Mouse (Mus musculus) gastrocnemius, adult 8-10 months (tissue): ENCODE measurements around the gene Zfp58. TPM values are rescaled to one million over a fixed set of nuclear protein-coding genes. Genes with fewer than 3 reads are reported as not detected.
"Not testable (repeated sequence)": the region's sequence is repeated elsewhere in the genome, so short reads cannot be mapped to it uniquely, and the experiment has no call there.

Source experiments
- DNase-seq, 2 experiments: peaks; one replicate each; pipeline ENCODE4 v3.0.0; 2022; ENCODE audit warnings: low spot score in 2 of 2
- total RNA-seq, 4 experiments: library from RNA; stranded (reverse); gene quantifications; 2 replicates each; pipeline ENCODE4 v1.2.4; 2022

The Zfp58 gene
- total RNA-seq, result 1 to 10 TPM; 2.9 to 3.5 (median 3.1) TPM

- peak; percentile 58 to 64 for DNase-seq
Measured at GRCm38 (mm10) chr13:67500084-67500719, at the start of gene Zfp58. Gene Zfp58, minus strand, starts transcription at chr13:67500555.

- DNase-seq, result no peak
Measured at GRCm38 (mm10) chr13:67545941-67546340, 45.6 kb upstream of the Zfp58 start.

GRCm38 (mm10) chr13:67527049-67527730 is 26.8 kb upstream of the Zfp58 start:
- DNase-seq, result no peak

- DNase-seq, result peak; percentile 79 to 83
Measured at GRCm38 (mm10) chr13:67525753-67526410, 25.5 kb upstream of the Zfp58 start, which contains the start of the genes Gm26965 and Zfp87. Gene Gm26965, minus strand, starts transcription at chr13:67526151. Gene Zfp87, minus strand, starts transcription at chr13:67526177.

GRCm38 (mm10) chr13:67500908-67501307 is 553 bp upstream of the Zfp58 start:
- DNase-seq, result no peak

- DNase-seq, result no peak
Measured at GRCm38 (mm10) chr13:67495631-67496030, 4.7 kb downstream of the Zfp58 start.

- no peak for DNase-seq
Measured at GRCm38 (mm10) chr13:67484424-67484811, 15.9 kb downstream of the Zfp58 start.

- peak; percentile 80 to 81 for DNase-seq
Measured at GRCm38 (mm10) chr13:67483625-67484423, 16.5 kb downstream of the Zfp58 start, which contains the start of gene Zfp874b. Gene Zfp874b, minus strand, starts transcription at chr13:67484258.

GRCm38 (mm10) chr13:67481528-67481927 is 18.8 kb downstream of the Zfp58 start:
- no peak for DNase-seq

- no peak for DNase-seq
Measured at GRCm38 (mm10) chr13:67469274-67469673, 31.1 kb downstream of the Zfp58 start.

- not testable (repeated sequence) for DNase-seq
Measured at GRCm38 (mm10) chr13:67463506-67464185, 36.7 kb downstream of the Zfp58 start.

- no peak for DNase-seq
Measured at GRCm38 (mm10) chr13:67452021-67452309, 48.4 kb downstream of the Zfp58 start.

GRCm38 (mm10) chr13:67451172-67452020 is 49.0 kb downstream of the Zfp58 start, which contains the start of gene Zfp874a:
Gene Zfp874a, minus strand, starts transcription at chr13:67451624.
- peak; percentile 85 for DNase-seq

Other genes starting within 250 kb of the Zfp58 start
- 1 to 10 TPM in 3 of 4 experiments, under 1 TPM in 1; 0.83 to 1.7 (median 1.2) TPM for gene Zfp458, start 222.1 kb downstream of the Zfp58 start, total RNA-seq
- 1 to 10 TPM; 3.9 to 6.5 (median 4.9) TPM for gene Zfp457, start 194.1 kb downstream of the Zfp58 start, total RNA-seq
- 1 to 10 TPM; 1.3 to 2.0 (median 1.5) TPM for gene Zfp595, start 168.0 kb downstream of the Zfp58 start, total RNA-seq
- 1 to 10 TPM in 1 of 4 experiments, under 1 TPM in 2, not detected in 1; 0.78 to 1.0 (median 0.90) TPM for gene Gm28044, start 140.0 kb downstream of the Zfp58 start, total RNA-seq
- 1 to 10 TPM; 1.0 to 1.3 (median 1.1) TPM for gene Zfp953, start 139.9 kb downstream of the Zfp58 start, total RNA-seq
- gene Gm28041, start 124.8 kb downstream of the Zfp58 start, total RNA-seq, result 1 to 10 TPM in 1 of 4 experiments, under 1 TPM in 1, not detected in 2; 0.63 to 1.1 TPM
- under 1 TPM; 0.08 to 0.54 (median 0.15) TPM for gene Zfp456, start 124.7 kb downstream of the Zfp58 start, total RNA-seq
- gene Zfp429, start 100.7 kb downstream of the Zfp58 start, total RNA-seq, result 1 to 10 TPM in 2 of 4 experiments, under 1 TPM in 2; 0.88 to 1.3 (median 1.1) TPM
- 1 to 10 TPM in 1 of 4 experiments, under 1 TPM in 3; 0.22 to 1.7 (median 0.53) TPM for gene Zfp459, start 79.1 kb downstream of the Zfp58 start, total RNA-seq
- gene Zfp874a, start 48.9 kb downstream of the Zfp58 start, total RNA-seq, result 1 to 10 TPM; 7.1 to 8.5 (median 8.2) TPM
- 10 to 100 TPM; 11.1 to 16.0 (median 13.9) TPM for gene Zfp874b, start 16.3 kb downstream of the Zfp58 start, total RNA-seq
- gene Gm26965, start 25.6 kb upstream of the Zfp58 start, total RNA-seq, result under 1 TPM in 3 of 4 experiments, not detected in 1; 0.39 to 0.94 (median 0.58) TPM
- gene Zfp87, start 25.6 kb upstream of the Zfp58 start, total RNA-seq, result 1 to 10 TPM; 3.2 to 4.6 (median 4.3) TPM
- gene Zfp748, start 53.3 kb upstream of the Zfp58 start, total RNA-seq, result 1 to 10 TPM; 2.1 to 2.7 (median 2.3) TPM
- gene Zfp729b, start 109.2 kb upstream of the Zfp58 start, total RNA-seq, result 1 to 10 TPM; 2.4 to 3.6 (median 3.3) TPM
- 1 to 10 TPM in 1 of 4 experiments, under 1 TPM in 3; 0.64 to 1.5 (median 0.87) TPM for gene Gm49345, start 137.2 kb upstream of the Zfp58 start, total RNA-seq
- gene Zfp729a, start 137.2 kb upstream of the Zfp58 start, total RNA-seq, result 1 to 10 TPM; 2.1 to 3.6 (median 2.7) TPM
- 1 to 10 TPM; 3.1 to 4.8 (median 3.6) TPM for gene Zfp738, start 186.5 kb upstream of the Zfp58 start, total RNA-seq
- gene Zfp65, start 228.6 kb upstream of the Zfp58 start, total RNA-seq, result 1 to 10 TPM; 5.6 to 6.2 (median 5.6) TPM